Mouse (Mus musculus): ENCODE data around the gene Cd81. TPM values are rescaled to one million over a fixed set of nuclear protein-coding genes. Genes with fewer than 3 reads are reported as not detected.
A peak's percentile ranks its signal among the peaks of the same experiment; 100 is the strongest.

Gene Cd81
- polyA plus RNA-seq, 1 experiment from 2014 or later, result 276 TPM

GRCm38 (mm10) chr7:143105258-143105897, 52.8 kb downstream of the Cd81 start:
- ATAC-seq (replicated peaks; ENCODE audit: low FRiP score), result no peak
- Histone ChIP-seq H3K36me3 (ENCODE audit: control insufficient read depth, insufficient read depth, low read length) (no peaks in the 10 kb centered on the region), H3K4me2 (no peak overlapping the region), H3K9me3 (ENCODE audit: control insufficient read depth, low read length) (no peaks in the 10 kb centered on the region), H3K27me3 (replicated peaks; ENCODE audit: control insufficient read depth, insufficient read depth, low read length) (peaks cover 57% of the 10 kb centered on the region), H3K9ac (ENCODE audit: low read depth, low read length) (no peak overlapping the region), H3K4me3 (ENCODE audit: low read depth, low read length) (no peak overlapping the region), H3K27ac (ENCODE audit: low read depth, low read length) (no peak overlapping the region), H3K4me1 (replicated peaks; ENCODE audit: control insufficient read depth, insufficient read depth, low read length) (peaks cover 6% of the 10 kb centered on the region)
- DNase-seq (ENCODE audit: low spot score), result no peak
- WGBS, result 56% methylated on average over 11 of the region's 11 CpGs

- 70% methylated on average over 4 of the region's 4 CpGs for WGBS
- no peak for DNase-seq (ENCODE audit: low spot score)
- Histone ChIP-seq H3K27me3 (replicated peaks; ENCODE audit: control insufficient read depth, insufficient read depth, low read length) (peaks cover 56% of the 10 kb centered on the region), H3K9ac (ENCODE audit: low read depth, low read length) (no peak within 1 kb of the TSS), H3K4me1 (replicated peaks; ENCODE audit: control insufficient read depth, insufficient read depth, low read length) (peaks cover 9% of the 10 kb centered on the region), H3K9me3 (ENCODE audit: control insufficient read depth, low read length) (no peaks in the 10 kb centered on the region), H3K36me3 (ENCODE audit: control insufficient read depth, insufficient read depth, low read length) (no peaks in the 10 kb centered on the region), H3K4me3 (ENCODE audit: low read depth, low read length) (peak within 1 kb of the TSS; percentile 39), H3K4me2 (peak within 1 kb of the TSS; percentile 69), H3K27ac (ENCODE audit: low read depth, low read length) (no peak within 1 kb of the TSS)
- no peak for ATAC-seq (replicated peaks; ENCODE audit: low FRiP score)
Measured at GRCm38 (mm10) chr7:143106062-143106461, 53.5 kb downstream of the Cd81 start, which contains the start of gene Kcnq1. Kcnq1 (plus strand) TSS chr7:143106362.

GRCm38 (mm10) chr7:143106672-143107465, 54.3 kb downstream of the Cd81 start:
- ATAC-seq (replicated peaks; ENCODE audit: low FRiP score), result no peak; the same call in 1 of the 2 replicates
- WGBS, result 5% methylated on average over 56 of the region's 57 CpGs
- H3K9me3 ChIP-seq (ENCODE audit: control insufficient read depth, low read length), result no peaks in the 10 kb centered on the region
- peak overlapping the region; percentile 39 for H3K4me3 ChIP-seq (ENCODE audit: low read depth, low read length)
- no peak overlapping the region for H3K27ac ChIP-seq (ENCODE audit: low read depth, low read length)
- H3K4me1 ChIP-seq (replicated peaks; ENCODE audit: control insufficient read depth, insufficient read depth, low read length), result peaks cover 9% of the 10 kb centered on the region
- H3K36me3 ChIP-seq (ENCODE audit: control insufficient read depth, insufficient read depth, low read length), result no peaks in the 10 kb centered on the region
- H3K27me3 ChIP-seq (replicated peaks; ENCODE audit: control insufficient read depth, insufficient read depth, low read length), result peaks cover 53% of the 10 kb centered on the region
- DNase-seq (ENCODE audit: low spot score), result no peak
- H3K9ac ChIP-seq (ENCODE audit: low read depth, low read length), result no peak overlapping the region
- peak overlapping the region; percentile 69 for H3K4me2 ChIP-seq

GRCm38 (mm10) chr7:143108200-143108599, 55.7 kb downstream of the Cd81 start:
- H3K4me3 ChIP-seq (ENCODE audit: low read depth, low read length), result no peak overlapping the region
- WGBS, result 44% methylated on average over 5 of the region's 5 CpGs

GRCm38 (mm10) chr7:143108996-143109660, 56.6 kb downstream of the Cd81 start:
- Histone ChIP-seq H3K27me3 (replicated peaks; ENCODE audit: control insufficient read depth, insufficient read depth, low read length) (peaks cover 53% of the 10 kb centered on the region), H3K4me3 (ENCODE audit: low read depth, low read length) (no peak overlapping the region), H3K9ac (ENCODE audit: low read depth, low read length) (no peak overlapping the region), H3K4me1 (replicated peaks; ENCODE audit: control insufficient read depth, insufficient read depth, low read length) (peaks cover 9% of the 10 kb centered on the region), H3K36me3 (ENCODE audit: control insufficient read depth, insufficient read depth, low read length) (no peaks in the 10 kb centered on the region), H3K27ac (ENCODE audit: low read depth, low read length) (no peak overlapping the region), H3K9me3 (ENCODE audit: control insufficient read depth, low read length) (no peaks in the 10 kb centered on the region), H3K4me2 (no peak overlapping the region)
- DNase-seq (ENCODE audit: low spot score), result no peak
- ATAC-seq (replicated peaks; ENCODE audit: low FRiP score), result no peak
- 26% methylated on average over 3 of the region's 3 CpGs for WGBS

More at GRCm38 (mm10) chr7:143108200-143108599, 55.7 kb downstream of the Cd81 start:
- Histone ChIP-seq H3K4me2 (no peak overlapping the region), H3K27me3 (replicated peaks; ENCODE audit: control insufficient read depth, insufficient read depth, low read length) (peaks cover 53% of the 10 kb centered on the region), H3K27ac (ENCODE audit: low read depth, low read length) (no peak overlapping the region), H3K4me1 (replicated peaks; ENCODE audit: control insufficient read depth, insufficient read depth, low read length) (peaks cover 9% of the 10 kb centered on the region), H3K9me3 (ENCODE audit: control insufficient read depth, low read length) (no peaks in the 10 kb centered on the region), H3K36me3 (ENCODE audit: control insufficient read depth, insufficient read depth, low read length) (no peaks in the 10 kb centered on the region), H3K9ac (ENCODE audit: low read depth, low read length) (no peak overlapping the region)
- no peak for DNase-seq (ENCODE audit: low spot score)
- ATAC-seq (replicated peaks; ENCODE audit: low FRiP score), result no peak

- no peak overlapping the region for H3K27ac ChIP-seq (ENCODE audit: low read depth, low read length)
- H3K36me3 ChIP-seq (ENCODE audit: control insufficient read depth, insufficient read depth, low read length), result no peaks in the 10 kb centered on the region
- H3K4me3 ChIP-seq (ENCODE audit: low read depth, low read length), result no peak overlapping the region
- H3K27me3 ChIP-seq (replicated peaks; ENCODE audit: control insufficient read depth, insufficient read depth, low read length), result peaks cover 50% of the 10 kb centered on the region
- no peak overlapping the region for H3K4me2 ChIP-seq
- H3K4me1 ChIP-seq (replicated peaks; ENCODE audit: control insufficient read depth, insufficient read depth, low read length), result peaks cover 9% of the 10 kb centered on the region
- ATAC-seq (replicated peaks; ENCODE audit: low FRiP score), result no peak
- DNase-seq (ENCODE audit: low spot score), result no peak
- H3K9ac ChIP-seq (ENCODE audit: low read depth, low read length), result no peak overlapping the region
- 41% methylated on average over 3 of the region's 3 CpGs for WGBS
- no peaks in the 10 kb centered on the region for H3K9me3 ChIP-seq (ENCODE audit: control insufficient read depth, low read length)
Measured at GRCm38 (mm10) chr7:143109696-143110095, 57.2 kb downstream of the Cd81 start.

GRCm38 (mm10) chr7:143110803-143111202, 58.3 kb downstream of the Cd81 start:
- DNase-seq (ENCODE audit: low spot score) (no peak), ATAC-seq (replicated peaks; ENCODE audit: low FRiP score) (no peak)
- Histone ChIP-seq H3K27me3 (replicated peaks; ENCODE audit: control insufficient read depth, insufficient read depth, low read length) (peaks cover 39% of the 10 kb centered on the region), H3K9ac (ENCODE audit: low read depth, low read length) (no peak overlapping the region), H3K36me3 (ENCODE audit: control insufficient read depth, insufficient read depth, low read length) (no peaks in the 10 kb centered on the region), H3K4me1 (replicated peaks; ENCODE audit: control insufficient read depth, insufficient read depth, low read length) (peaks cover 9% of the 10 kb centered on the region), H3K4me2 (no peak overlapping the region), H3K4me3 (ENCODE audit: low read depth, low read length) (no peak overlapping the region), H3K27ac (ENCODE audit: low read depth, low read length) (no peak overlapping the region), H3K9me3 (ENCODE audit: control insufficient read depth, low read length) (no peaks in the 10 kb centered on the region)
- 59% methylated on average over 1 of the region's 1 CpGs for WGBS

- H3K4me2 ChIP-seq, result no peak overlapping the region
- no peak for DNase-seq (ENCODE audit: low spot score)
- H3K9me3 ChIP-seq (ENCODE audit: control insufficient read depth, low read length), result no peaks in the 10 kb centered on the region
- H3K4me3 ChIP-seq (ENCODE audit: low read depth, low read length), result no peak overlapping the region
- no peak overlapping the region for H3K9ac ChIP-seq (ENCODE audit: low read depth, low read length)
- peaks cover 30% of the 10 kb centered on the region for H3K27me3 ChIP-seq (replicated peaks; ENCODE audit: control insufficient read depth, insufficient read depth, low read length)
- no peak overlapping the region for H3K27ac ChIP-seq (ENCODE audit: low read depth, low read length)
- WGBS, result 25% methylated on average over 4 of the region's 4 CpGs
- no peaks in the 10 kb centered on the region for H3K36me3 ChIP-seq (ENCODE audit: control insufficient read depth, insufficient read depth, low read length)
- H3K4me1 ChIP-seq (replicated peaks; ENCODE audit: control insufficient read depth, insufficient read depth, low read length), result peaks cover 9% of the 10 kb centered on the region
- ATAC-seq (replicated peaks; ENCODE audit: low FRiP score), result peak; percentile 43; the same call in 1 of the 2 replicates
Measured at GRCm38 (mm10) chr7:143111719-143112118, 59.2 kb downstream of the Cd81 start.

Measured in liver, embryonic 11.5 days (tissue).